Mouse (Mus musculus) small intestine, adult 2 months (tissue): Measurements from ENCODE around the gene Nabp1. TPM values are rescaled to one million over a fixed set of nuclear protein-coding genes. Genes with fewer than 3 reads are reported as not detected.

ENCODE experiments used
- H3K27ac ChIP-seq: fragments of 200-500 bp; 2 replicates; pipeline ENCODE4 v1.5.1; 2012; ENCODE audit warnings: low read depth, low read length, control low read depth, inconsistent platforms; ENCODE audit not compliant: insufficient read depth
- H3K27me3 ChIP-seq: fragments of 200-500 bp; 2 replicates; pipeline ENCODE4 v1.6.1; 2012; ENCODE audit warnings: mild to moderate bottlenecking, moderate library complexity, low read length, inconsistent platforms; ENCODE audit not compliant: control insufficient read depth, insufficient read depth
- H3K36me3 ChIP-seq: fragments of 200-500 bp; 2 replicates; pipeline ENCODE4 v1.6.1; 2012; ENCODE audit warnings: mild to moderate bottlenecking, low read length, control low read depth, inconsistent platforms; ENCODE audit not compliant: control insufficient read depth, insufficient read depth
- H3K4me1 ChIP-seq: fragments of 200-500 bp; 2 replicates; pipeline ENCODE4 v1.6.1; 2012; ENCODE audit warnings: low read length, inconsistent platforms, mixed read lengths; ENCODE audit not compliant: control insufficient read depth, insufficient read depth, insufficient read length
- H3K4me3 ChIP-seq: fragments of 200-500 bp; 2 replicates; pipeline ENCODE4 v1.5.1; 2012; ENCODE audit warnings: low read depth, mild to moderate bottlenecking, control low read depth, inconsistent platforms, low read length, moderate library complexity
- CTCF ChIP-seq: fragments of 200-500 bp; IDR thresholded peaks from 2 replicates; pipeline ENCODE4 v1.5.1; 2012; ENCODE audit warnings: low read depth, mild to moderate bottlenecking, control low read depth, inconsistent platforms, low read length, moderate library complexity, mixed read lengths; ENCODE audit not compliant: insufficient replicate concordance, insufficient read length; ENCODE audit errors: extremely low read depth
- POLR2A ChIP-seq: fragments of 200-500 bp; IDR thresholded peaks from 2 replicates; pipeline ENCODE4 v1.6.1; 2012; ENCODE audit warnings: low read depth, mild to moderate bottlenecking, control low read depth, inconsistent platforms, low read length, moderate library complexity
- WGBS: fragments of 180-500 bp; shearing (Covaris S2); methylation state at CpG from one replicate; pipeline ENCODE4 v1.1.7; 2018; 5-methylcytosine and 5-hydroxymethylcytosine counted together
- polyA plus RNA-seq: library from polyadenylated mRNA; depleted of rRNA; stranded (reverse); fragments of >200 nt; gene quantifications from 2 replicates; pipeline ENCODE4 v1.2.3, GENCODE M21; 2012

The Nabp1 gene
- polyA plus RNA-seq, 1 experiment, result 1.5 TPM

GRCm38 (mm10) chr1:51506236-51506635 lies 28.0 kb upstream of the Nabp1 start:
- TF ChIP-seq CTCF, result no peak
- TF ChIP-seq POLR2A, result no peak
- Histone ChIP-seq H3K27ac (no peak overlapping the region), H3K27me3 (no peaks in the 10 kb centered on the region), H3K4me1 (0 out of 2 replicates have a peak, but pooled peaks cover 2% of the 10 kb centered on the region), H3K4me3 (no peak overlapping the region), H3K36me3 (no peaks in the 10 kb centered on the region)
- 71% methylated on average over 4 of the region's 4 CpGs for WGBS

GRCm38 (mm10) chr1:51505632-51506031 lies 27.4 kb upstream of the Nabp1 start:
- 37% methylated on average over 1 of the region's 1 CpGs for WGBS
- no peaks in the 10 kb centered on the region for H3K36me3 ChIP-seq
- 0 out of 2 replicates have a peak, but pooled peaks cover 2% of the 10 kb centered on the region for H3K4me1 ChIP-seq
- no peak overlapping the region for H3K27ac ChIP-seq
- H3K27me3 ChIP-seq, result no peaks in the 10 kb centered on the region
- H3K4me3 ChIP-seq, result no peak overlapping the region
- TF ChIP-seq POLR2A, result no peak
- no peak for TF ChIP-seq CTCF

- TF ChIP-seq CTCF, result no peak
- no peak for TF ChIP-seq POLR2A
- Histone ChIP-seq H3K27me3 (no peaks in the 10 kb centered on the region), H3K36me3 (no peaks in the 10 kb centered on the region), H3K4me3 (no peak overlapping the region), H3K4me1 (no peaks in the 10 kb centered on the region), H3K27ac (no peak overlapping the region)
- WGBS, result 59% methylated on average over 2 of the region's 2 CpGs
These were observed 24.8 kb upstream of the Nabp1 start for GRCm38 (mm10) chr1:51503055-51503454.

- Histone ChIP-seq H3K27me3 (no peaks in the 10 kb centered on the region), H3K4me1 (no peaks in the 10 kb centered on the region), H3K4me3 (no peak overlapping the region), H3K27ac (no peak overlapping the region), H3K36me3 (no peaks in the 10 kb centered on the region)
- WGBS, result 66% methylated on average over 5 of the region's 5 CpGs
- no peak for TF ChIP-seq POLR2A
- no peak for TF ChIP-seq CTCF
These were observed 24.1 kb upstream of the Nabp1 start for GRCm38 (mm10) chr1:51502353-51502752.

GRCm38 (mm10) chr1:51501251-51501650 lies 23.0 kb upstream of the Nabp1 start:
- WGBS, result 81% methylated on average over 12 of the region's 12 CpGs
- Histone ChIP-seq H3K4me3 (no peak overlapping the region), H3K27me3 (no peaks in the 10 kb centered on the region), H3K36me3 (no peaks in the 10 kb centered on the region), H3K27ac (0 out of 2 replicates have a peak overlapping the region, but pooled peaks have one; percentile 63), H3K4me1 (no peaks in the 10 kb centered on the region)
- TF ChIP-seq CTCF, result no peak
- TF ChIP-seq POLR2A, result no peak

GRCm38 (mm10) chr1:51498601-51499098 lies 20.4 kb upstream of the Nabp1 start:
- 63% methylated on average over 2 of the region's 2 CpGs for WGBS
- TF ChIP-seq POLR2A (no peak), CTCF (no peak)
- no peak overlapping the region for H3K4me3 ChIP-seq

GRCm38 (mm10) chr1:51496163-51496562 lies 17.9 kb upstream of the Nabp1 start:
- no peak overlapping the region for H3K4me3 ChIP-seq
- no peaks in the 10 kb centered on the region for H3K36me3 ChIP-seq
- TF ChIP-seq POLR2A (no peak), CTCF (no peak)
- no peaks in the 10 kb centered on the region for H3K4me1 ChIP-seq
- no peaks in the 10 kb centered on the region for H3K27me3 ChIP-seq
- H3K27ac ChIP-seq, result no peak overlapping the region
- WGBS, result 83% methylated on average over 1 of the region's 1 CpGs

More at GRCm38 (mm10) chr1:51498601-51499098, 20.4 kb upstream of the Nabp1 start:
- Histone ChIP-seq H3K27me3 (no peaks in the 10 kb centered on the region), H3K36me3 (no peaks in the 10 kb centered on the region), H3K27ac (no peak overlapping the region), H3K4me1 (no peaks in the 10 kb centered on the region)
